Mouse (Mus musculus) cerebellum, postnatal 36 days (tissue): ENCODE measurements around the gene Phxr2.

ENCODE experiments used
- DNase-seq, 2 experiments: peaks; one replicate each; pipeline ENCODE4 v3.0.0; 2021 to 2022; ENCODE audit warnings: mixed read lengths in 2 of 2

Gene Phxr2

GRCm38 (mm10) chr10:99132189-99132588, 6.1 kb upstream of the Phxr2 start:
- no peak for DNase-seq

GRCm38 (mm10) chr10:99131298-99131697, 5.2 kb upstream of the Phxr2 start:
- no peak for DNase-seq

- DNase-seq, result no peak
Observed at GRCm38 (mm10) chr10:99130611-99131010, 4.5 kb upstream of the Phxr2 start.

GRCm38 (mm10) chr10:99127691-99128261, 1.7 kb upstream of the Phxr2 start:
- DNase-seq, result no peak

GRCm38 (mm10) chr10:99126954-99127353, 829 bp upstream of the Phxr2 start:
- DNase-seq, result no peak

GRCm38 (mm10) chr10:99119471-99119870, 6.7 kb downstream of the Phxr2 start:
- DNase-seq, result no peak

GRCm38 (mm10) chr10:99118697-99119096, 7.4 kb downstream of the Phxr2 start:
- no peak for DNase-seq

GRCm38 (mm10) chr10:99117876-99118275, 8.2 kb downstream of the Phxr2 start:
- DNase-seq, result no peak

- DNase-seq, result no peak
Observed at GRCm38 (mm10) chr10:99116650-99117615, 9.2 kb downstream of the Phxr2 start.

GRCm38 (mm10) chr10:99116237-99116632, 9.9 kb downstream of the Phxr2 start:
- no peak for DNase-seq

GRCm38 (mm10) chr10:99115471-99116236, 10.5 kb downstream of the Phxr2 start:
- no peak for DNase-seq

GRCm38 (mm10) chr10:99114295-99114694, 11.8 kb downstream of the Phxr2 start:
- DNase-seq, result no peak

GRCm38 (mm10) chr10:99113533-99113932, 12.6 kb downstream of the Phxr2 start:
- no peak for DNase-seq

GRCm38 (mm10) chr10:99108431-99108982, 17.6 kb downstream of the Phxr2 start:
- no peak for DNase-seq

GRCm38 (mm10) chr10:99107964-99108363, 18.2 kb downstream of the Phxr2 start, which contains the start of gene Galnt4:
Gene Galnt4, plus strand, starts transcription at chr10:99108159.
- DNase-seq, result peak; percentile 46 to 49

GRCm38 (mm10) chr10:99106703-99107631, 19.2 kb downstream of the Phxr2 start, which contains the start of gene Poc1b:
Gene Poc1b, plus strand, starts transcription at chr10:99107036.
- peak; percentile 85 to 87 for DNase-seq

- no peak for DNase-seq
Observed at GRCm38 (mm10) chr10:99106311-99106702, 19.8 kb downstream of the Phxr2 start.

GRCm38 (mm10) chr10:99105522-99105921, 20.6 kb downstream of the Phxr2 start:
- DNase-seq, result no peak

- DNase-seq, result peak; percentile 23 to 33
Observed at GRCm38 (mm10) chr10:99097374-99097773, 28.8 kb downstream of the Phxr2 start.

- DNase-seq, result no peak
Observed at GRCm38 (mm10) chr10:99095114-99095513, 31.0 kb downstream of the Phxr2 start.

- DNase-seq, result no peak
Observed at GRCm38 (mm10) chr10:99093364-99093763, 32.8 kb downstream of the Phxr2 start.

- no peak for DNase-seq
Observed at GRCm38 (mm10) chr10:99089906-99090305, 36.2 kb downstream of the Phxr2 start.
